Mouse (Mus musculus) adrenal gland, postnatal 14 days (tissue): ENCODE data around the gene Plekha7. TPM values are rescaled to one million over a fixed set of nuclear protein-coding genes. Genes with fewer than 3 reads are reported as not detected.

ENCODE experiments used
- DNase-seq: peaks from one replicate; pipeline ENCODE4 v3.0.0; 2021; ENCODE audit warnings: mixed read lengths
- total RNA-seq: library from RNA; stranded (reverse); gene quantifications from 2 replicates; pipeline ENCODE4 v1.2.3, GENCODE M21; 2021

Gene Plekha7
- total RNA-seq, 1 experiment from 2014 or later, result 10.3 TPM

DNA sequence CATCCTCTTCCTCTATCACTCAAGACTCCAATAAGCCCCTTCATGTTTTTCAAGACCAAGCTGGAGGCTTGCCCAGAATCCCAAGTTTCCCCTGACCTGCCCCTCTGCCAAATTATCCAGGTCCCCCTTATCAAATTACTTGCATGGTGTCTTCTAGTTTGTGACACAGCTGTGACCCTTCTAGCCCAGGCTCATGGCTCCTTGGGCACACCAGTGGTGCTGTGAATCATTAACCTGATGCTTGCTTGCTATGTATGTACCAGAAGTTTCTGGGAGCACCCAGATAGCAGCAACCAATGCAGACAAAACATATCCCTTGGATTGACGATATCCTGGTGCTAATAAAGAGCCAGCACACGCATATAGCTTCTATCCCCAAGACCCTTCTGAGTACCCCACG is 19.2 kb downstream of the Plekha7 start:
- DNase-seq, result no peak

GRCm38 (mm10) chr7:116287959-116288358 is 20.2 kb downstream of the Plekha7 start:
- no peak for DNase-seq

- no peak for DNase-seq
These were observed 21.4 kb downstream of the Plekha7 start for GRCm38 (mm10) chr7:116286611-116287355.

- DNase-seq, result peak; percentile 90
These were observed 22.0 kb downstream of the Plekha7 start for GRCm38 (mm10) chr7:116286173-116286572.

GRCm38 (mm10) chr7:116285216-116285615 is 23.0 kb downstream of the Plekha7 start:
- no peak for DNase-seq

GRCm38 (mm10) chr7:116282755-116283154 is 25.4 kb downstream of the Plekha7 start:
- no peak for DNase-seq

- no peak for DNase-seq
These were observed 28.1 kb downstream of the Plekha7 start for GRCm38 (mm10) chr7:116280126-116280525.

DNA sequence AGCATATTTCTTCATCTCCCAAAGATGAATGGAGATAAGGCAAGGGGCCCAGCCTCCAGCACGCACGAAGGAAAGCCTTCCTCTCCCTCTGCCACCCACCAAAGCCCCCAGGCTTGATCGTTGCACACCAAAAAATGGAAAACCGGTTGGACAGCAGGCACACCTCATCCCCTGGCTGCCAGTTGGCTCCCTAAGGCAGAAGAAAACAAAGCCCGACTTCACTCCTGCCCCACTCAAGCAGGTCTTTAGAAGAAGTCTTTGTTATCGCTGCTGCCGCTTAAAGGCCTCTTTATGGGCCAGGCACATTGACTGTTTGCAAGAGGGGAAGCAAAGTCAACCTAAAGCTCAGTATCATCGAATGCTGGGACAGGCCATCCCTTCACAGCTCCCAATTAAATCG is 29.9 kb downstream of the Plekha7 start:
- DNase-seq, result no peak

DNA sequence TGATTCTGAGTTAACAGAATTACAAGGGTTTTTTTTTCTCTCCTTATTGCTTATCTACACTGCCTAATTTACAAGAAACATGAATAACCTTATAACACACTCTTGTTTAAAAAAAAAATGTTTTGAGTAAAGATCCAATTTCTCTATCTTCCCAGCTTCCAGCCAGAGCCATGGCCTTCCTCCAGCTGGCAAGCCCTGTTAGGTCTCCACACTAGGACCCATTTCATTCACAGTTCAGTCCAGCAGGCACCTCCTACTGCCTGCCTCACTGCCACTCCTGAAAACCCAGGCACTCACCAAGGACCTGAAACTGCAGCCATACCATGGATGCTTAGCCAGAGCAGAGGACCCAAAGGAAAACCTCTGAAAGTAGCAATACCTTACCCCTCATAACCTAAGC is 31.9 kb downstream of the Plekha7 start:
- peak; percentile 41 for DNase-seq

- no peak for DNase-seq
These were observed 35.1 kb downstream of the Plekha7 start for GRCm38 (mm10) chr7:116273111-116273510.

GRCm38 (mm10) chr7:116269501-116269995 is 38.6 kb downstream of the Plekha7 start:
- DNase-seq, result no peak

GRCm38 (mm10) chr7:116268113-116268926 is 39.9 kb downstream of the Plekha7 start:
- DNase-seq, result no peak

DNA sequence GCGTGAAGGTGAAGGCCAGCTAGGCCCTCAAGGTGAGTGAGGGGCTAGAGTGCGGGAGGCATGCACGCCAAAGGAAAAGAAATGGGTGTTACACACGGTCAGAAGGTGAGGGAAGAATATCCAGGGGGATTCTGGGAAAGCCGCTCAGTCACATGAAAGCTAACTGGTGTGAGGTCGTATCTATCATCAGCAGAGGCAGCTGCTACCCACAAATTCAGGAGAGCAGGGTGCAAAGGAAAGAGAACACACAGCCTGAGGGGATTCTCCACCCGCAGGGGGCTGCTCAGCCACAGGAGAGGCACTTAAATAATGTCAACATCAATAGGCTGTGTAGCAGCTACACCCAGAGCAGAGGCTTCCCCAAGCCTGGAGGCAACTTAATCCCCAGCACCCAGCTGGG is 44.9 kb downstream of the Plekha7 start:
- DNase-seq, result no peak

DNA sequence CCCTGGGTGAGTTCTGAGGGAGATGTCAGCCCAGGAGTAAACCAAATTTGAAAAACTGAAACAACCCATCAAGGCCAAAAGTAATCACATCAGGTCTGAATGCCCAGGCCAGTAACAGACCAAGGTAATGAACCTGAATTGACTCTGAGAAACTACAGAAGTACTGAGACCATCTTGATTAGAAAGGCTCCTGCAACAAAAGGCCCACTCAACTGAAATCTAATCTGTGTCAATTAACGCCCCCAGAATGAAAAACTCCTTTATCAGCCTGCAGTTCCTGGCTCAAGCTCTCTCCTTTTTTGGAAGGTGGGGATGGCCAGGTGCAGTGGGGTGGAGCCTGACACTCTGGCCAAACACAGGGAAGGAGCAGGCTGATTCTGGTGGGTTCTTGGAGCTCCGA is 45.7 kb downstream of the Plekha7 start:
- no peak for DNase-seq

GRCm38 (mm10) chr7:116262101-116262500 is 46.1 kb downstream of the Plekha7 start:
- DNase-seq, result peak; percentile 38

GRCm38 (mm10) chr7:116260826-116261615 is 47.2 kb downstream of the Plekha7 start:
- DNase-seq, result peak; percentile 32

- DNase-seq, result no peak
These were observed 49.6 kb downstream of the Plekha7 start for GRCm38 (mm10) chr7:116258464-116259185.

DNA sequence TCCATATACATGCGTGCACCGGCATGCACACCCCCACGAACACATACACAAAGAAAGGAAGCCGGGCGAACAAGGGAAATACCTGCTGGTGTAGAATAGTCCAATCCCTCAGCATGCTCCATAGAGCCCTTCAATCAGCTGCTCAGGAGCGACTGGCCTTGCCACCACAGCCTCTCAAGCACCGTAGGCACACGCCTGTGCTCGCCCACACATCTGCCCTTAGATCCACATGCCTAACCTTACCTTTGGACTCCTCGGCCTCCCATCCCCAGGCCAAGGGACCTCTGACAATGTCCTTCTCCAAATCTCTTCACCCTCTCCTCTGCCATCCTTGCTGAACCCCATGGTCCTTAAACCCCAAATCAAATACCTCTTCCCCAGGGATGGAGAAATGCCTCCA is 50.2 kb downstream of the Plekha7 start:
- DNase-seq, result no peak

- DNase-seq, result no peak
These were observed 52.5 kb downstream of the Plekha7 start for GRCm38 (mm10) chr7:116255664-116256063.

DNA sequence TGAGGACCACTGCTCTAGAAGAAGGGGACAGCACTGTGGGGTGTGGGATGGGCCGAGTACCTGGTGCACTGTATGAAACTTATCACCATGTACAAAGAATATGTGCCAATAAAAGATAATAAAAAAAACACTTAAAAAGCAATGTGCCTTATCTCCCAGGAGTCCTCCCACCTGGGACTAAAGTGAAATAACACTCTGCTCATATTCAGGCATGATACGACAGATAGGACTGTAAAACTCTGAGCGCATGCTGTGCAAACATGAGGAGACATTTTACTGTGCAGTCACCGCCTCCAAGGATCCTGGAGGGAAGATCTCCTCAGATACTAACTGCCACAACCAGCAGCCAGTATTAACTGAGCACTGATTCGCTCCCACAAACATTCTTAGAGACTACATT is 53.5 kb downstream of the Plekha7 start:
- no peak for DNase-seq

- no peak for DNase-seq
These were observed 55.7 kb downstream of the Plekha7 start for GRCm38 (mm10) chr7:116252470-116252869.

DNA sequence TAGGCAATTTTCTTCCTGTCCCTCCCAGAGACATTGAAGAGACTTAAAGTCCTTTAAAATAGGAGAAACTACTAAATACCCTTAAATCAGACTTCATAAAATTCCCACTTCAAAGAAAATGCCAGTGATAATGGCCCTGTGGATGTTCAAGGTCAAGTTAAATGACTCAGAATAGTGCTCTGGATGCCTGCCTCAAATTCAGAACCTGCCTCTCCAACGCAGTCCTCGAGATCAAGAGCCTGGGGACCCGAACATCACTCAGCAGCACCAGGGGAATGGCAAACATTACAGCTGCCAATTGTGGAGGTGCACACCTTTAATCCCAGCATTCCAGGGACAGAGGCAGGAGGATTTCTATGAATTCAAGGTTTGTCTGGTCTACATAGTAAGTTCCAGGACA is 56.7 kb downstream of the Plekha7 start:
- DNase-seq, result no peak
